Mouse (Mus musculus): ENCODE results near the gene Lman2.

Gene Lman2

GRCm38 (mm10) chr13:55327169-55327568, 35.4 kb downstream of the Lman2 start:
- no peak for ATAC-seq (ENCODE audit: low TSS enrichment)

- ATAC-seq (ENCODE audit: low TSS enrichment): peak; percentile 31
These were observed 37.0 kb downstream of the Lman2 start for GRCm38 (mm10) chr13:55325596-55325995.

- peak; percentile 38; the same call in 1 of the 2 replicates for ATAC-seq (ENCODE audit: low TSS enrichment)
These were observed 40.3 kb downstream of the Lman2 start for GRCm38 (mm10) chr13:55322130-55322825.

GRCm38 (mm10) chr13:55321434-55322129, 41.0 kb downstream of the Lman2 start, which contains the start of gene Rab24:
Rab24 (minus strand) TSS chr13:55321946.
- ATAC-seq (ENCODE audit: low TSS enrichment): peak; percentile 73

GRCm38 (mm10) chr13:55319931-55320533, 42.6 kb downstream of the Lman2 start, which contains the start of gene Prelid1:
Prelid1 (plus strand) TSS chr13:55320500.
- no peak for ATAC-seq (ENCODE audit: low TSS enrichment)

GRCm38 (mm10) chr13:55318351-55318750, 44.2 kb downstream of the Lman2 start:
- no peak for ATAC-seq (ENCODE audit: low TSS enrichment)

- no peak for ATAC-seq (ENCODE audit: low TSS enrichment)
These were observed 47.6 kb downstream of the Lman2 start for GRCm38 (mm10) chr13:55314891-55315412.

GRCm38 (mm10) chr13:55313051-55313450, 49.5 kb downstream of the Lman2 start:
- no peak for ATAC-seq (ENCODE audit: low TSS enrichment)

- peak; percentile 86 for ATAC-seq (ENCODE audit: low TSS enrichment)
These were observed 50.5 kb downstream of the Lman2 start for GRCm38 (mm10) chr13:55312028-55312630.

- ATAC-seq (ENCODE audit: low TSS enrichment): no peak
These were observed 61.7 kb downstream of the Lman2 start for GRCm38 (mm10) chr13:55300913-55301312.

- no peak for ATAC-seq (ENCODE audit: low TSS enrichment)
These were observed 65.8 kb downstream of the Lman2 start for GRCm38 (mm10) chr13:55296760-55297159.

Measured in frontal cortex, adult (tissue).